Mouse (Mus musculus) 3T3-L1 (cell line): ENCODE data around the gene Fntb.

ENCODE experiments used
- DNase-seq: peaks from one replicate; pipeline ENCODE4 v3.0.0-alpha.2; 2015; ENCODE audit warnings: low read depth, low spot score

Fntb gene

GRCm38 (mm10) chr12:76954698-76955423 lies 189.5 kb downstream of the Fntb start:
- DNase-seq = peak; percentile 29

DNA sequence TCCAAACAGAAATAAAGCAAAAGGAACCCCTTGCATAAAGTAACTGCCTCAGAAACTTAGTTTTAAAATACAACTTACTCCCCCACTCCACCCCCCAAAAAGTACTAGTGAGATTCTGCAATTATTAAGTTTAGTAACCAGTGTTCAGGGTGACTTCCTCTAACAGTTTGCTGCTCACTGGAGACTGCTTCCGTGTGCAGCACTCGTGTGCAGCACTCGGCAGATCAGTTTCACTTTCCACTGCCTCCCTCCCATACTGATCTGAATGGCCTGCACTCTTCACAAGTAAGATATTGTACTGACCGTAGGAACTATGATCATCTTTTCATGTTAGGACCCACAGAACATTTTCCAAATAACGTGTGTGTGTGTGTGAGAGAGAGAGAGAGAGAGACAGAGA lies 192.3 kb downstream of the Fntb start:
- no peak for DNase-seq

DNA sequence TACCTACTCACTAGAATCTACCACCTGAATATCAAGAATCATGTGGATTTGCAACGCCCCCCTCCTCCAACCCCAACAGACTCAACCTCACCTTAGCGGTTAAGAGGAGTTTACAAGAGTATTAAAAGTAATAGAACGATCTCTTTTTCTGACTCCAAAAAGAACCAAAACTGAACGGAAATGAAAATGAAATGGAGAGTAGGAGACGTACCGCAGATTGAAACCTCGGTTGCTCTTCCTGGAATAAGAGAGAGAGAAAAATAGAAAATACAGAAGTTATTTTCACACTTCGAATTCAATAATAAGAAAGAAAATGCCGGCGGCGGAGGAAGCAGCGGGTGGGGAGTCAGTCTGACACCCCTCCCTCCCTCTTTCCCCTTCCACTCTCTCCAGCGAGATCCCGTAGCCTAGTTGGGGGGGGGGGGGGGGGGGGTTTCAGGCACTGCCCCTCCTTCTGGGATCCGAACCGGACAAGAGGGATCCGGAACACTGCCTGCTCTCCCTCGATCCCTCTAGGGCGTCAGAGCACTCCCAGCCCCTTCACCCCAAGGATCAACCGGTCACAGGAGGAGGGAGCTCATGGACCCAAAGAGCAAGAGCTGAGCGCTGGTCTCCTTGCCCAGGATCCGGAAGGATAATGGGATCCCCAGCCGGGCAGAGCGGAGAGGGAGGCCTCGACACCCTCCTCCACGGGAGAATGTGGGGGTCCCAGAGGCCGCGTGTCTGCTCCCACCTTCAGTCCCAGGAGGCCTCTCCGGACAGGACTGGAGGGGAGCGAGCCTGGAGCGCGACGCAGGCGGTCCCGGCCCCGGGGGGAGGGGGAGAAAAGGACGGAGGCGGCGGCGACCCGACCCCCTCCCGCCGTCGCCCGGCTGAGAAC lies 195.9 kb downstream of the Fntb start:
- peak; percentile 40 for DNase-seq

GRCm38 (mm10) chr12:76961932-76962891 lies 196.8 kb downstream of the Fntb start, which contains the start of gene Max:
Gene Max, minus strand, starts transcription at chr12:76962201.
- DNase-seq = peak; percentile 99

- no peak for DNase-seq
Measured at GRCm38 (mm10) chr12:76965089-76965488, 199.7 kb downstream of the Fntb start.

DNA sequence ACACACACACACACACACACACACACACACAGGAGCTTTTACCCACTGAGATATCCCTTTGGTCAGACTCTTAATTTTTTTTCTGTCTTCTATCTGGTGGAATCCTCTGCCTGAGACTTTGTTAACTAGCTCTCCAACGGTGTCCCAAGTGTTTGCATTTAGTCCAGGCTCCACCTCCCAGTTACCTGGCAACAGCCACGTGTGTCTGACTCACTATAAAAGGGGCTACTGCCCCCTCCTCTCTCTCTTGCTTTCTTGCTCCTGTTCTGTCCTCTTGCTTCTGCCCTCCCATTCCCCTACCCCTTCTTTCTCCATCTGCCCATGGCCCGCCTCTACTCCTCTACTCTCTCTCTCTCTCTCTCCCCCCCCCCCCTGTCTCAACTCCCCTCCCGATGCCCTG lies 200.5 kb downstream of the Fntb start:
- no peak for DNase-seq
